Mouse (Mus musculus): ENCODE measurements around the gene Gm5105.

DNA sequence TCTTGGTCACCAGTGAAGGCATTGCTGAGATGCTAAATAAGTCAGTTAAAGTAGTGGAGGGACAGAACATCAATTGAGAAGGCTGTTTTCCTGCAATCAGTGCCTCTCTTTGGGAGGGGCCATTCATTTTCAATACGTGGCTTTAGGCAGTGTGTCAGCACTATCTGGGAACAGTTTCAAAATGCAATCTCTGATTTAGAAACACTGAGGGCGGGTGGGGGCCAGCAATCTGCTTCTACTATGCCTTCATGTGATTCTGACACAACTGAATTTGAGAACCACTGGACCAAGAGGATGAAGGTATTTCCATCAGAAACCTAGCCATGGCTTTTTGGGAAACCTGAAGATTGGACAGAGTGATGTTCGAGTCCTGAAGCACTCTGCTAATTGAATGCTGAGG, 28.1 kb upstream of the Gm5105 start:
- TF ChIP-seq GATA1 (IDR thresholded peaks at IDR 0.05; ENCODE audit: borderline replicate concordance, low read length) (no peak), FLI1 (IDR thresholded peaks at IDR 0.05; ENCODE audit: low read length) (no peak)
